Mouse (Mus musculus) midbrain, embryonic 10.5 days (tissue): ENCODE results near the gene Il22ra1. TPM values are rescaled to one million over a fixed set of nuclear protein-coding genes. Genes with fewer than 3 reads are reported as not detected.

Experiments
- DNase-seq: peaks from one replicate; pipeline ENCODE4 v3.0.0-alpha.2; 2017; ENCODE audit warnings: low spot score
- H3K27ac ChIP-seq: fragments of 300-500 bp; sonication (generic); replicated peaks from 2 replicates; pipeline ENCODE4 v1.5.1; 2016; ENCODE audit warnings: mild to moderate bottlenecking
- H3K27me3 ChIP-seq: fragments of 300-500 bp; sonication (generic); 2 replicates; pipeline ENCODE4 v1.6.1; 2016; ENCODE audit warnings: low read depth, mild to moderate bottlenecking; ENCODE audit not compliant: poor library complexity, severe bottlenecking
- H3K36me3 ChIP-seq: fragments of 300-500 bp; sonication (generic); 2 replicates; pipeline ENCODE4 v1.6.1; 2016; ENCODE audit warnings: mild to moderate bottlenecking, moderate library complexity
- H3K4me1 ChIP-seq: fragments of 300-500 bp; sonication (generic); 2 replicates; pipeline ENCODE4 v1.6.1; 2016
- H3K4me3 ChIP-seq: fragments of 300-500 bp; sonication (generic); 2 replicates; pipeline ENCODE4 v1.5.1; 2016; ENCODE audit warnings: mild to moderate bottlenecking, moderate library complexity
- H3K9me3 ChIP-seq: fragments of 300-500 bp; sonication (generic); replicated peaks from 2 replicates; pipeline ENCODE4 v1.6.1; 2016; ENCODE audit warnings: mild to moderate bottlenecking
- WGBS: fragments of 180-500 bp; shearing (Covaris S2); methylation state at CpG from one replicate; pipeline ENCODE4 v1.1.7; 2016; 5-methylcytosine and 5-hydroxymethylcytosine counted together
- polyA plus RNA-seq: library from polyadenylated mRNA; unstranded; fragments of >200 nt; fragmentation: Nextera tagmentation; extraction: Ambion mirVana; gene quantifications from 2 replicates; pipeline ENCODE4 v1.2.1, GENCODE M21; 2016

The Il22ra1 gene
- polyA plus RNA-seq, 1 experiment from 2014 or later, result not detected

DNA sequence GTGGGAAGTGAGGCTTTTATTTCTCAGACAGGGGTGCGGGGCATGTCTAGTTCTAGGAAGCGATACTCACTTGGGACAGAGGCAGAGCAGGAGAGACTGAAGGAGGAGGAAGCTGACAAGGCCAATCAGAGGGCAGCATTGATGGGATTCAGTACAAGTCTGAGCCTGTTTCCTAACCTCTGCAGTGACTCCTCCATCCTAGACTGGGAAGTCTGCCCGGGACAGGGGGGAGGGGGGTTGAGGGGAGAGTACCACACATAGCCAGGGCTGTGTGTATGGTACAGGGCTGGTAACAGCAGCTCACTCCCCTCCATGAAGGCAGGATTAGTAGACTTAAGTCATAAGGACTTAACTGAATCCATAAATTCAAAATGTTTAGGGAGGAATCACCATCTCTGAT, 52.3 kb downstream of the Il22ra1 start:
- H3K27ac ChIP-seq, result no peak overlapping the region
- H3K4me1 ChIP-seq, result peaks cover 5% of the 10 kb centered on the region; the same call in 1 of the 2 replicates
- H3K4me3 ChIP-seq, result no peak overlapping the region
- no peaks in the 10 kb centered on the region for H3K27me3 ChIP-seq
- H3K9me3 ChIP-seq, result no peaks in the 10 kb centered on the region
- no peak for DNase-seq
- 87% methylated on average over 3 of the region's 3 CpGs for WGBS
- no peaks in the 10 kb centered on the region for H3K36me3 ChIP-seq

DNA sequence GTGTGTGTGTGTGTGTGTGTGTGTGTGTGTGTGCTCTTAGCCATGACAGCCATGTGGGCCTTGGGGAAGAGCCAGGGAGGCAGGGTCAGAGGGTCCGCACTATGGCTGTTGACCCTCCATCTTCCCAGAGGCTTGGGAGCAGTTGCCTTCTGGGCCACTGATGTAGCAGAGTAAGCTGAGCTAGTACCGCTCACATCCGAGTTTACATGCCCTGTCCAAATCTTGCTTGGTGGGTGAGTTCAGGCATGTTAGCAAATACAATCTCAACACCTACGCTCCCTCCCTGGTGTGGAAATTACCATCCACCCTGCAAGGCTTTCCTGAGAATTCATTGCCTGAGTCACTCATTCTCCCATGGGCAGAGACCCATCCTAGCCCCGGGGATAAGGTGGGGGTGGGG, 53.3 kb downstream of the Il22ra1 start:
- Histone ChIP-seq H3K27ac (no peak overlapping the region), H3K9me3 (no peaks in the 10 kb centered on the region), H3K36me3 (no peaks in the 10 kb centered on the region), H3K4me3 (no peak overlapping the region), H3K4me1 (peaks cover 5% of the 10 kb centered on the region; the same call in 1 of the 2 replicates), H3K27me3 (no peaks in the 10 kb centered on the region)
- no peak for DNase-seq
- 89% methylated on average over 5 of the region's 5 CpGs for WGBS

DNA sequence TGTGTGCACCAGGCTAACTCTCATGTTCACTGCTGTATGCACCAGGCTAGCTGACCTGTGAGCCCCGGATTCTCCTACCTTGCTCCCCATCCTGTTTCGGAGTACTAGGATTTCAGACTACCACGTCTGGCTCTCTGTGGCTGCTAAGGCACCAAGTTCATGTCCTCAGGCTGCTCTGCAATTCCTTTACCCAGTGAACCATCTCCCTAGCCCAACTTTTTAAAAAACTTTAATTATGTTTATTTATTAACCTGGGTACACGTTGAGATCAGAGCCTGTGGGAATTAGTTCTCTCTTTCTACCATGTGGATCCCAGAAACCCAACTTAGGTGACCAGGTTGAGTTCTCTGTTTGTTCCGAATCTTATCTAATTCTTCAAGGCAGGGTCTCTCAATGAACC, 58.6 kb downstream of the Il22ra1 start:
- no peak overlapping the region for H3K4me3 ChIP-seq
- H3K9me3 ChIP-seq, result no peaks in the 10 kb centered on the region
- no peaks in the 10 kb centered on the region for H3K4me1 ChIP-seq
- no peak for DNase-seq
- H3K27ac ChIP-seq, result no peak overlapping the region
- no peaks in the 10 kb centered on the region for H3K36me3 ChIP-seq
- H3K27me3 ChIP-seq, result no peaks in the 10 kb centered on the region
- 83% methylated on average over 5 of the region's 5 CpGs for WGBS

DNA sequence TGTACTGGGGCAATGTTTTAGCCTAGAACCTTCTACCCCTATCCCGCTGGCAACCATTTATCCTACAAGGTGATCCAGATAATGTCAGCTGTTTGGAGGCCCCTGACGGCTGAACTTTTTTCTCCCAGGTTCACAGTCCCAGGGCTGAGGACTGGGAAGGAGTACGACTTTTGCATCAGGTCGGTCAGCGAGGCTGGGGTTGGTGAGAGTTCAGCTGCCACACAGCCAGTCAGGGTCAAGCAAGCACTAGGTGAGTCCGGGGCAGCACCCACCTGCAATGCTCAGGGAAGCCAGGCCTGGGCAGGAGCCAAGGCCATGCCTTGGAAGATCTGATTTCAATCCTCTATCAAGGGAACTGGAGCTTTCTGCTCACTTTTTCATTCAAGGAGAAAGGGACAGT, 59.3 kb downstream of the Il22ra1 start:
- Histone ChIP-seq H3K4me3 (no peak overlapping the region), H3K27me3 (no peaks in the 10 kb centered on the region), H3K4me1 (no peaks in the 10 kb centered on the region), H3K36me3 (no peaks in the 10 kb centered on the region), H3K9me3 (no peaks in the 10 kb centered on the region), H3K27ac (no peak overlapping the region)
- no peak for DNase-seq
- 86% methylated on average over 6 of the region's 6 CpGs for WGBS

DNA sequence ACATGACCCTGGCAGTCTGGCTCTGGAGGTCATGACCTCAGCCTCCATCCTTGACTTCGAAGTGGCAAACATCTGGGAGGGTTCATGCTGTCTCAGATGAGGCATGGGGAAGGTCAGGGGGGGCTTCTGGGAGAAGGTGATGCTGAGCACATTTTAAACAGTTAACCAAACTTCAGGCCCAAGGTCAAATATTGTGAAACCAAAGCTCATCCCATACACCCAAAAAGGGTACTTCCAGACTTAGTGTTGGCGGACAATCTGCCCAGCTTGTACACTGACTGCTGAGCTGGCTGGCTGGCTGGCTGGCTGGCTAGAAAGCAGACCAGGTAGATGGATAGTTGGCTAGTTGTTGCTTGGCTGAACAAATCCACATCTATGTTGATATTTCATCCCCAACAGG, 61.2 kb downstream of the Il22ra1 start:
- Histone ChIP-seq H3K27me3 (no peaks in the 10 kb centered on the region), H3K4me3 (no peak overlapping the region), H3K4me1 (no peaks in the 10 kb centered on the region), H3K36me3 (no peaks in the 10 kb centered on the region), H3K27ac (no peak overlapping the region), H3K9me3 (0 out of 2 replicates have a peak, but pooled peaks cover 6% of the 10 kb centered on the region)
- DNase-seq, result no peak
- WGBS, result 73% methylated on average over 2 of the region's 2 CpGs

DNA sequence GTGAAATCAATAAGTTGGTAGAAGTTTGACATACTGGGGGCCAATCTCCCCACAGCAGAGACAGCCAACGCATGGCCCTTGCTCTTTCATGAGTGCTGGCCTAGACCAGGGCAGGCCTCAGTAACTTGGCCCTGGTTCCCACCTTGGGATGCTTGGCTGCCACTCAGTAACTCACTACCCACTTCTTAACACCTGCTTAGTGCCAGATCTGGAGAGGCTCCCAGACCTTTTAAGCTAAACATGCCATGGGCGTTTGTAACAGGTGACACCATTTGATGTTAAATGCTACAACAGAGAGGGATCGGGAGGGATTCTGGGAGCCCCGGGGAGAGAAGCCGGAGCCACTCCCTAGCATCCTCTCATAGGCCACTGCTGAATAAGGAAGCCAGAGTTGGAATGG, 64.8 kb downstream of the Il22ra1 start:
- no peak for DNase-seq
- Histone ChIP-seq H3K4me3 (no peak overlapping the region), H3K36me3 (no peaks in the 10 kb centered on the region), H3K9me3 (0 out of 2 replicates have a peak, but pooled peaks cover 6% of the 10 kb centered on the region), H3K27me3 (peaks cover 12% of the 10 kb centered on the region; the same call in 1 of the 2 replicates), H3K4me1 (peaks cover under 1% of the 10 kb centered on the region; the same call in 1 of the 2 replicates), H3K27ac (no peak overlapping the region)
- 90% methylated on average over 5 of the region's 5 CpGs for WGBS

DNA sequence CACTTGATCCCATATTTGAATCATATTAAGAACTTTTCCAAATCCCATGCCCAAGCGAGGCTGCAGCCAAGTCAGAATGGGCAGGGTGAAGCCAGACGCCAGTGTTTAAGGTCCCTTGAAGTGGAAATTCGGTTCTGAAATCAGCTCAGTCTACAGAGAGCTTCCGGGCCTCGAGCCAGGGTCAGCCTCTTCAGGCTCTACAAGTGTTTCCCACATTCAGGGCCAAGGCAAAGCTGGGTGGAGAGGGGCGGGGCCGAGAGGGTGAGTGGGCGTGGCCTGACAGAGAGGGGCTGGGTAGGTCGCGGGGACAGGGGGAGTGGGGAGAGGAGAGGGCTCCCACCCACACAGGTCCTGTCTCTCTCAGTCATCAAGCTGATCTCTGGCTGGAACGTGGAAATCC, 70.0 kb downstream of the Il22ra1 start:
- H3K27me3 ChIP-seq, result peaks cover 15% of the 10 kb centered on the region; the same call in 1 of the 2 replicates
- H3K27ac ChIP-seq, result no peak overlapping the region
- H3K9me3 ChIP-seq, result 0 out of 2 replicates have a peak, but pooled peaks cover 2% of the 10 kb centered on the region
- peaks cover 16% of the 10 kb centered on the region for H3K4me1 ChIP-seq
- WGBS, result 39% methylated on average over 11 of the region's 11 CpGs
- H3K36me3 ChIP-seq, result no peaks in the 10 kb centered on the region
- DNase-seq, result no peak
- H3K4me3 ChIP-seq, result no peak overlapping the region

DNA sequence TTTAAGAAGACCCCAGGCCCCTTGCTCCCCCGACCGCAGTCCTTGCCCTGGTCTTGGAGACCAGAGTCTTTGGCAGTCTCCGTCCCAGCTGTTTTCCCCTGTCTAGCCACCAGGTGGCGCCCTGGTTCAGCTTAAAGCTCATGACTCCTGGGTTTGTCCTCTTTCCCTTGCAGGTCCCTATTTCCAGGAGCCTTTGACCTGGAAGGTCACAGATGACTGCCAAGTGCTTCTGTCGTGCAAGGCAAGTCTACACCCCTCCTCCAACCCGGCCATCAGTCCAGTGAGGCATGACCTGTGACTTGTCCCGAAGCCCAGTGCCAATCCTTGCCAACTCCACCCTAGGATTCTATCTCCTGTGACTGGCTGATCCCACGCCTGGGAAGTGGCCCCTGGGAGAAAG, 73.6 kb downstream of the Il22ra1 start:
- peak; percentile 89 for DNase-seq
- H3K27ac ChIP-seq, result no peak overlapping the region; the same call in 1 of the 2 replicates
- H3K4me3 ChIP-seq, result no peak overlapping the region
- no peaks in the 10 kb centered on the region for H3K9me3 ChIP-seq
- WGBS, result 28% methylated on average over 8 of the region's 8 CpGs
- peaks cover 16% of the 10 kb centered on the region for H3K4me1 ChIP-seq
- H3K36me3 ChIP-seq, result no peaks in the 10 kb centered on the region
- H3K27me3 ChIP-seq, result 0 out of 2 replicates have a peak, but pooled peaks cover 8% of the 10 kb centered on the region

Other genes starting within 250 kb of the Il22ra1 start
- 0.32 and 0.42 TPM in 2 replicates for gene Stpg1, start 233.4 kb upstream of the Il22ra1 start, polyA plus RNA-seq
- gene Nipal3, start 233.1 kb upstream of the Il22ra1 start, polyA plus RNA-seq, result 2.1 and 2.3 TPM in 2 replicates
- gene Grhl3, start 154.5 kb upstream of the Il22ra1 start, polyA plus RNA-seq, result 1.3 and 2.5 TPM in 2 replicates
- 0.10 and 0.21 TPM in 2 replicates for gene Ifnlr1, start 41.9 kb upstream of the Il22ra1 start, polyA plus RNA-seq
- gene Myom3, start 31.5 kb downstream of the Il22ra1 start, polyA plus RNA-seq, result 0.12 and 0.20 TPM in 2 replicates
- 368 and 383 TPM in 2 replicates for gene Srsf10, start 127.6 kb downstream of the Il22ra1 start, polyA plus RNA-seq
- gene Pnrc2, start 145.7 kb downstream of the Il22ra1 start, polyA plus RNA-seq, result 216 and 225 TPM in 2 replicates
- gene Cnr2, start 167.2 kb downstream of the Il22ra1 start, polyA plus RNA-seq, result 0.46 and 0.60 TPM in 2 replicates
- gene Fuca1, start 192.6 kb downstream of the Il22ra1 start, polyA plus RNA-seq, result 54.0 and 63.7 TPM in 2 replicates
- 64.5 and 70.1 TPM in 2 replicates for gene Hmgcl, start 218.3 kb downstream of the Il22ra1 start, polyA plus RNA-seq
- gene Gale, start 235.6 kb downstream of the Il22ra1 start, polyA plus RNA-seq, result 47.2 and 47.6 TPM in 2 replicates
- gene Lypla2, start 244.5 kb downstream of the Il22ra1 start, polyA plus RNA-seq, result 214 and 220 TPM in 2 replicates